Mouse (Mus musculus): ENCODE measurements around the gene Nme4. TPM values are rescaled to one million over a fixed set of nuclear protein-coding genes. Genes with fewer than 3 reads are reported as not detected.
"Not testable (repeated sequence)": the region's sequence is repeated elsewhere in the genome, so short reads cannot be mapped to it uniquely, and the experiment has no call there.

The Nme4 gene
- total RNA-seq, 2 experiments from 2014 or later = 10.3 to 10.8 TPM

- DNase-seq = no peak
Observed at GRCm38 (mm10) chr17:26114061-26114460, 18.7 kb upstream of the Nme4 start.

- peak; percentile 53 for DNase-seq
Observed at GRCm38 (mm10) chr17:26113181-26113948, 18.0 kb upstream of the Nme4 start, which contains the start of gene Tmem8. Tmem8 (plus strand) TSS chr17:26113299.

GRCm38 (mm10) chr17:26112751-26113150 lies 17.3 kb upstream of the Nme4 start:
- no peak for DNase-seq

GRCm38 (mm10) chr17:26111722-26112121 lies 16.3 kb upstream of the Nme4 start:
- no peak for DNase-seq

GRCm38 (mm10) chr17:26111024-26111423 lies 15.6 kb upstream of the Nme4 start:
- no peak for DNase-seq

GRCm38 (mm10) chr17:26110156-26110555 lies 14.8 kb upstream of the Nme4 start:
- DNase-seq = no peak

- no peak for DNase-seq
Observed at GRCm38 (mm10) chr17:26105619-26106018, 10.2 kb upstream of the Nme4 start.

GRCm38 (mm10) chr17:26101478-26101877 lies 6.1 kb upstream of the Nme4 start:
- DNase-seq = no peak

- DNase-seq = no peak
Observed at GRCm38 (mm10) chr17:26100166-26100565, 4.8 kb upstream of the Nme4 start.

- DNase-seq = not testable (repeated sequence)
Observed at GRCm38 (mm10) chr17:26099316-26099715, 3.9 kb upstream of the Nme4 start.

GRCm38 (mm10) chr17:26098461-26098860 lies 3.1 kb upstream of the Nme4 start:
- no peak for DNase-seq

GRCm38 (mm10) chr17:26094531-26095110 lies 781 bp downstream of the Nme4 start:
- DNase-seq = no peak

- peak; percentile 91 for DNase-seq
Observed at GRCm38 (mm10) chr17:26089905-26090632, 5.3 kb downstream of the Nme4 start, which contains the start of gene Decr2. Decr2 (minus strand) TSS chr17:26090337.

GRCm38 (mm10) chr17:26087059-26087564 lies 8.3 kb downstream of the Nme4 start:
- DNase-seq = no peak

GRCm38 (mm10) chr17:26080867-26081266 lies 14.5 kb downstream of the Nme4 start:
- DNase-seq = no peak

GRCm38 (mm10) chr17:26078851-26079250 lies 16.6 kb downstream of the Nme4 start:
- DNase-seq = no peak

- no peak for DNase-seq
Observed at GRCm38 (mm10) chr17:26075246-26075645, 20.2 kb downstream of the Nme4 start.

- DNase-seq = no peak
Observed at GRCm38 (mm10) chr17:26070136-26070535, 25.3 kb downstream of the Nme4 start.

- peak; percentile 79 for DNase-seq
Observed at GRCm38 (mm10) chr17:26068831-26069739, 26.3 kb downstream of the Nme4 start, which contains the start of gene Rab11fip3. Rab11fip3 (minus strand) TSS chr17:26069555.

- DNase-seq = peak; percentile 26
Observed at GRCm38 (mm10) chr17:26068024-26068830, 27.2 kb downstream of the Nme4 start.

GRCm38 (mm10) chr17:26066488-26067020 lies 28.8 kb downstream of the Nme4 start:
- no peak for DNase-seq
